Mouse (Mus musculus) forebrain, embryonic 10.5 days (tissue): Measurements from ENCODE around the gene Sf3a1. TPM values are rescaled to one million over a fixed set of nuclear protein-coding genes. Genes with fewer than 3 reads are reported as not detected.
"Not testable (repeated sequence)": the region's sequence is repeated elsewhere in the genome, so short reads cannot be mapped to it uniquely, and the experiment has no call there.

Experiments used
- DNase-seq: peaks from one replicate; pipeline ENCODE4 v3.0.0-alpha.2; 2017; ENCODE audit warnings: low spot score; ENCODE audit errors: extremely low spot score
- H3K27ac ChIP-seq: fragments of 300-500 bp; sonication (generic); 2 replicates; pipeline ENCODE4 v1.5.1; 2016; ENCODE audit warnings: mild to moderate bottlenecking
- H3K27me3 ChIP-seq: fragments of 300-500 bp; sonication (generic); 2 replicates; pipeline ENCODE4 v1.6.1; 2016; ENCODE audit warnings: mild to moderate bottlenecking; ENCODE audit not compliant: poor library complexity, severe bottlenecking
- H3K36me3 ChIP-seq: fragments of 300-500 bp; sonication (generic); replicated peaks from 2 replicates; pipeline ENCODE4 v1.6.1; 2016; ENCODE audit warnings: mild to moderate bottlenecking, moderate library complexity
- H3K4me1 ChIP-seq: fragments of 300-500 bp; sonication (generic); 2 replicates; pipeline ENCODE4 v1.6.1; 2016
- H3K4me3 ChIP-seq: fragments of 300-500 bp; sonication (generic); 2 replicates; pipeline ENCODE4 v1.5.1; 2016; ENCODE audit warnings: mild to moderate bottlenecking, moderate library complexity
- H3K9me3 ChIP-seq: fragments of 300-500 bp; sonication (generic); 2 replicates; pipeline ENCODE4 v1.6.1; 2016; ENCODE audit warnings: mild to moderate bottlenecking, moderate library complexity
- WGBS: fragments of 180-500 bp; shearing (Covaris S2); methylation state at CpG from one replicate; pipeline ENCODE4 v1.1.7; 2016; 5-methylcytosine and 5-hydroxymethylcytosine counted together
- polyA plus RNA-seq: library from polyadenylated mRNA; unstranded; fragments of >200 nt; fragmentation: Nextera tagmentation; extraction: Ambion mirVana; gene quantifications from 2 replicates; pipeline ENCODE4 v1.2.1, GENCODE M21; 2016

Gene Sf3a1
- polyA plus RNA-seq, 1 experiment from 2014 or later, result 103 TPM

- Histone ChIP-seq H3K27ac (no peak overlapping the region), H3K4me1 (peaks cover 20% of the 10 kb centered on the region), H3K4me3 (no peak overlapping the region), H3K27me3 (peaks cover 37% of the 10 kb centered on the region), H3K9me3 (peaks cover 13% of the 10 kb centered on the region; the same call in 1 of the 2 replicates), H3K36me3 (no peaks in the 10 kb centered on the region)
- 91% methylated on average over 5 of the region's 5 CpGs for WGBS
- no peak for DNase-seq
These were observed 37.9 kb upstream of the Sf3a1 start for GRCm38 (mm10) chr11:4122226-4122625.

- Histone ChIP-seq H3K36me3 (no peaks in the 10 kb centered on the region), H3K27me3 (peaks cover 30% of the 10 kb centered on the region), H3K4me1 (peaks cover 13% of the 10 kb centered on the region), H3K4me3 (no peak within 1 kb of the TSS), H3K9me3 (peaks cover 13% of the 10 kb centered on the region; the same call in 1 of the 2 replicates), H3K27ac (no peak within 1 kb of the TSS)
- no peak for DNase-seq
- 62% methylated on average over 10 of the region's 10 CpGs for WGBS
These were observed 37.2 kb upstream of the Sf3a1 start, which contains the start of gene Sec14l2 for GRCm38 (mm10) chr11:4122742-4123579. Gene Sec14l2 (minus strand): TSS chr11:4123415.

GRCm38 (mm10) chr11:4123922-4124321, 36.2 kb upstream of the Sf3a1 start:
- Histone ChIP-seq H3K4me3 (no peak overlapping the region), H3K27me3 (peaks cover 22% of the 10 kb centered on the region), H3K9me3 (peaks cover 13% of the 10 kb centered on the region; the same call in 1 of the 2 replicates), H3K4me1 (peaks cover 3% of the 10 kb centered on the region), H3K27ac (no peak overlapping the region), H3K36me3 (no peaks in the 10 kb centered on the region)
- DNase-seq, result no peak
- 72% methylated on average over 5 of the region's 5 CpGs for WGBS

GRCm38 (mm10) chr11:4127059-4127458, 33.1 kb upstream of the Sf3a1 start:
- no peaks in the 10 kb centered on the region for H3K36me3 ChIP-seq
- no peak overlapping the region for H3K4me3 ChIP-seq
- peaks cover 10% of the 10 kb centered on the region for H3K4me1 ChIP-seq
- WGBS, result 93% methylated on average over 1 of the region's 1 CpGs
- no peak for DNase-seq
- H3K9me3 ChIP-seq, result peaks cover 13% of the 10 kb centered on the region; the same call in 1 of the 2 replicates
- no peaks in the 10 kb centered on the region for H3K27me3 ChIP-seq
- H3K27ac ChIP-seq, result no peak overlapping the region

GRCm38 (mm10) chr11:4128461-4128860, 31.7 kb upstream of the Sf3a1 start:
- not testable (repeated sequence) for H3K27me3 ChIP-seq, H3K36me3 ChIP-seq, DNase-seq, H3K4me1 ChIP-seq, H3K4me3 ChIP-seq, H3K27ac ChIP-seq
- H3K9me3 ChIP-seq, result peaks cover 14% of the 10 kb centered on the region; the same call in 1 of the 2 replicates
- 96% methylated on average over 4 of the region's 4 CpGs for WGBS

- H3K27me3 ChIP-seq, result no peaks in the 10 kb centered on the region
- 54% methylated on average over 3 of the region's 3 CpGs for WGBS
- peaks cover 5% of the 10 kb centered on the region; the same call in 1 of the 2 replicates for H3K9me3 ChIP-seq
- H3K4me1 ChIP-seq, result peaks cover 34% of the 10 kb centered on the region
- no peak overlapping the region for H3K27ac ChIP-seq
- peaks cover 16% of the 10 kb centered on the region for H3K36me3 ChIP-seq
- H3K4me3 ChIP-seq, result no peak overlapping the region
- no peak for DNase-seq
These were observed 26.7 kb upstream of the Sf3a1 start for GRCm38 (mm10) chr11:4133450-4133849.

- WGBS, result 57% methylated on average over 6 of the region's 6 CpGs
- Histone ChIP-seq H3K9me3 (peaks cover 5% of the 10 kb centered on the region; the same call in 1 of the 2 replicates), H3K36me3 (peaks cover 25% of the 10 kb centered on the region), H3K27me3 (no peaks in the 10 kb centered on the region), H3K4me1 (peaks cover 34% of the 10 kb centered on the region), H3K4me3 (peak overlapping the region; percentile 81), H3K27ac (no peak overlapping the region)
- no peak for DNase-seq
These were observed 25.8 kb upstream of the Sf3a1 start for GRCm38 (mm10) chr11:4134400-4134799.

- whole genome bisulfite sequencing, result 2% methylated on average over 66 of the region's 66 CpGs
- no peaks in the 10 kb centered on the region for H3K27me3 ChIP-seq
- H3K9me3 ChIP-seq, result peaks cover 5% of the 10 kb centered on the region; the same call in 1 of the 2 replicates
- peaks cover 34% of the 10 kb centered on the region for H3K4me1 ChIP-seq
- H3K4me3 ChIP-seq, result peak within 1 kb of the TSS; percentile 81
- peak within 1 kb of the TSS; percentile 95 for H3K27ac ChIP-seq
- peak; percentile 89 for DNase-seq
- H3K36me3 ChIP-seq, result peaks cover 34% of the 10 kb centered on the region
These were observed 24.9 kb upstream of the Sf3a1 start, which contains the start of gene Rnf215 for GRCm38 (mm10) chr11:4134986-4135935. Gene Rnf215 (plus strand): TSS chr11:4135202.

- H3K27me3 ChIP-seq, result no peaks in the 10 kb centered on the region
- H3K36me3 ChIP-seq, result peaks cover 71% of the 10 kb centered on the region
- H3K9me3 ChIP-seq, result no peaks in the 10 kb centered on the region
- DNase-seq, result no peak
- H3K27ac ChIP-seq, result no peak overlapping the region
- peaks cover 25% of the 10 kb centered on the region for H3K4me1 ChIP-seq
- 83% methylated on average over 2 of the region's 2 CpGs for WGBS
- H3K4me3 ChIP-seq, result no peak overlapping the region
These were observed 21.2 kb upstream of the Sf3a1 start for GRCm38 (mm10) chr11:4138964-4139363.

- Histone ChIP-seq H3K4me3 (no peak overlapping the region), H3K4me1 (peaks cover 6% of the 10 kb centered on the region), H3K27ac (no peak overlapping the region), H3K9me3 (no peaks in the 10 kb centered on the region), H3K27me3 (no peaks in the 10 kb centered on the region), H3K36me3 (peaks cover 83% of the 10 kb centered on the region)
- no peak for DNase-seq
These were observed 18.6 kb upstream of the Sf3a1 start for GRCm38 (mm10) chr11:4141505-4141904.

- Histone ChIP-seq H3K27ac (no peak overlapping the region), H3K4me3 (no peak overlapping the region), H3K27me3 (no peaks in the 10 kb centered on the region), H3K4me1 (no peaks in the 10 kb centered on the region; the same call in 1 of the 2 replicates), H3K36me3 (peaks cover 77% of the 10 kb centered on the region), H3K9me3 (no peaks in the 10 kb centered on the region)
- 86% methylated on average over 4 of the region's 4 CpGs for WGBS
- no peak for DNase-seq
These were observed 17.8 kb upstream of the Sf3a1 start for GRCm38 (mm10) chr11:4142352-4142751.

GRCm38 (mm10) chr11:4143281-4144062, 16.7 kb upstream of the Sf3a1 start:
- no peak for DNase-seq
- no peak overlapping the region for H3K27ac ChIP-seq
- no peaks in the 10 kb centered on the region for H3K9me3 ChIP-seq
- H3K36me3 ChIP-seq, result peaks cover 69% of the 10 kb centered on the region
- 93% methylated on average over 21 of the region's 21 CpGs for WGBS
- H3K4me3 ChIP-seq, result no peak overlapping the region
- no peaks in the 10 kb centered on the region for H3K27me3 ChIP-seq
- H3K4me1 ChIP-seq, result peaks cover 3% of the 10 kb centered on the region; the same call in 1 of the 2 replicates
